Mouse (Mus musculus): ENCODE measurements around the gene Hdac11.

DNA sequence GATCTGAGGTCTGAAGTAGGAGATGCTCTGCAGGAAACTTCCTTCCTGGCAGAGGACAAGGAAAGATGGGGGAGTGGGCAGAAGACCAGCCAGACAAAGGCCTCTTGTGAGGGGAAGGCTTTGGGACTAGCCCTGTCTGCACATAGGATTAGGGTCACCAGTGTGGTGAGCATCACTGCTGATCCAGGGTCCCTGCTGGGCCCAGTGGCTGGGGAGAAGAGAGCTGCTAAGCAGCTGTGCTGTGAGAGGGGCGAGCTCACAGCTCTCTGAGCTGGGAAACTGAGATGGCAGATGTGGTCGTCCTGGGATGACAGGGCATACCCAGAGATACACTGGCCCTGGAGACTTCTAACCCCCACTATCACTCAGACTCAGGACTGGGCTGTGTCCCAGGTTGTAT is 35.0 kb downstream of the Hdac11 start:
- TF ChIP-seq POLR2A (IDR thresholded peaks at IDR 0.05; ENCODE audit: low read depth, low read length) (no peak), CTCF (IDR thresholded peaks at IDR 0.05; ENCODE audit: extremely low read depth, insufficient read depth, insufficient read length, insufficient replicate concordance) (no peak)
